Mouse (Mus musculus): ENCODE measurements at regions not wholly inside any gene's neighbourhood (a gene's known extent, or its start where the extent isn't known, plus 50 kb on each side); places are given as distances from the start of the nearest gene placed in this dataset.

DNA sequence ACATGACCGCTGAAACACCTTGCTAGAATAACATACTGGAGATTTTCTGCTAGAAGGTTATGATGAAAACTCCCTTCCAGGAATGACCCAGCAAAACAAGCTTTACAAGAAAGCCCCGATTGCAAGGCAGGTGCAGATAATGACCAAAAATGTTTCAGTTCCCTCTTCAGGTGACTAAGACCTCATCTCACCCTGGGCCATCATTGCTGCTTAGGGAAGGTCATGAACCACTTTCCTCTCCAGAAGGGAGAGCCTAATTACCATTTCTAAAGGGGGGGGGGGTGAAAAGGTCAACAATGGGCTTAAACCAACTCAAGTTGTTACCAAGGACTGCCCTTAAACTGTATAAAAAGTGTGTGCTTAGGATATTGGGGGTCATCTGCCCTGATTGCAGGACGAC lies 59.8 kb upstream of the Speer4c start:
- no peaks in the 10 kb centered on the region for H3K9me3 ChIP-seq (replicated peaks; ENCODE audit: low read length)
- no peaks in the 10 kb centered on the region for H3K27me3 ChIP-seq (ENCODE audit: insufficient read depth, low read length)
- ATAC-seq (replicated peaks; ENCODE audit: low FRiP score, low read depth) = no peak
- no peaks in the 10 kb centered on the region for H3K4me1 ChIP-seq (replicated peaks; ENCODE audit: insufficient read depth, low read length)
- 39% methylated on average over 3 of the region's 3 CpGs for WGBS
- H3K36me3 ChIP-seq (ENCODE audit: insufficient read depth, low read length) = no peaks in the 10 kb centered on the region
- H3K9ac ChIP-seq (ENCODE audit: low read depth, low read length) = no peak overlapping the region
- no peak overlapping the region for H3K27ac ChIP-seq
- TF ChIP-seq CTCF (IDR thresholded peaks at IDR 0.05; ENCODE audit: low read depth) = no peak
- DNase-seq (ENCODE audit: low spot score) = no peak
- no peak overlapping the region for H3K4me2 ChIP-seq (ENCODE audit: low read length)
- H3K4me3 ChIP-seq (replicated peaks; ENCODE audit: low read depth, low read length) = no peak overlapping the region

DNA sequence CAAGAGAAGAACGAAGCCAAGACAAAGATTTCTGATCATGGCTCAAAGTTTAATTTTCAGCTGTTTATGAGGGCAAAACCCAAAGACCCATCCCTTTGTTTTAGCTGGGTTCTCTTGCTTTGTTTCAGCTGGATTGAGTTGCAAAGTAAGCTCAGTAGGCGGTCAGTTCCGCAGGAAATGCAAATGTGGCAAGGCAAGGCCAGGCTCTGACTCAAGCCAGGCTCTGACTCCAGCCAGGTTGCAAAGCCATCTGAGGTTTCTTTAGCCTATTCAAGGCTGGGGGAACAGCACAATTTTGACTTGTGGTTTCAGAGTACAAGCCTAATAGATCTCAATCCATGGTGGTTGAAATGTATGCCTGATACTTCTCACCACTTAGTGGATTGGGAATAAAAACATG lies 60.5 kb upstream of the Speer4c start:
- Histone ChIP-seq H3K36me3 (ENCODE audit: insufficient read depth, low read length) (no peaks in the 10 kb centered on the region), H3K27ac (no peak overlapping the region), H3K9me3 (replicated peaks; ENCODE audit: low read length) (no peaks in the 10 kb centered on the region), H3K4me3 (replicated peaks; ENCODE audit: low read depth, low read length) (no peak overlapping the region), H3K9ac (ENCODE audit: low read depth, low read length) (no peak overlapping the region), H3K4me1 (replicated peaks; ENCODE audit: insufficient read depth, low read length) (no peaks in the 10 kb centered on the region), H3K27me3 (ENCODE audit: insufficient read depth, low read length) (no peaks in the 10 kb centered on the region), H3K4me2 (ENCODE audit: low read length) (no peak overlapping the region)
- 40% methylated on average over 3 of the region's 3 CpGs for WGBS
- no peak for DNase-seq (ENCODE audit: low spot score)
- ATAC-seq (replicated peaks; ENCODE audit: low FRiP score, low read depth) = no peak
- TF ChIP-seq CTCF (IDR thresholded peaks at IDR 0.05; ENCODE audit: low read depth) = no peak

- Histone ChIP-seq H3K4me1 (replicated peaks; ENCODE audit: insufficient read depth, low read length) (no peaks in the 10 kb centered on the region), H3K4me2 (ENCODE audit: low read length) (no peak overlapping the region), H3K27ac (no peak overlapping the region), H3K4me3 (replicated peaks; ENCODE audit: low read depth, low read length) (no peak overlapping the region), H3K27me3 (ENCODE audit: insufficient read depth, low read length) (no peaks in the 10 kb centered on the region), H3K9me3 (replicated peaks; ENCODE audit: low read length) (no peaks in the 10 kb centered on the region), H3K9ac (ENCODE audit: low read depth, low read length) (no peak overlapping the region), H3K36me3 (ENCODE audit: insufficient read depth, low read length) (no peaks in the 10 kb centered on the region)
- DNase-seq (ENCODE audit: low spot score) = no peak
- WGBS = 84% methylated on average over 3 of the region's 3 CpGs
- TF ChIP-seq CTCF (IDR thresholded peaks at IDR 0.05; ENCODE audit: low read depth) = no peak
- ATAC-seq (replicated peaks; ENCODE audit: low FRiP score, low read depth) = no peak
These were observed 62.0 kb upstream of the Speer4c start for GRCm38 (mm10) chr5:15776106-15776505.

GRCm38 (mm10) chr5:15803583-15803982 lies 89.5 kb upstream of the Speer4c start:
- Histone ChIP-seq H3K9ac (ENCODE audit: low read depth, low read length) (no peak overlapping the region), H3K9me3 (replicated peaks; ENCODE audit: low read length) (no peaks in the 10 kb centered on the region), H3K4me3 (replicated peaks; ENCODE audit: low read depth, low read length) (no peak overlapping the region), H3K27me3 (ENCODE audit: insufficient read depth, low read length) (no peaks in the 10 kb centered on the region), H3K4me2 (ENCODE audit: low read length) (no peak overlapping the region), H3K27ac (no peak overlapping the region), H3K36me3 (ENCODE audit: insufficient read depth, low read length) (no peaks in the 10 kb centered on the region), H3K4me1 (replicated peaks; ENCODE audit: insufficient read depth, low read length) (no peaks in the 10 kb centered on the region)
- DNase-seq (ENCODE audit: low spot score) (no peak), ATAC-seq (replicated peaks; ENCODE audit: low FRiP score, low read depth) (no peak)
- TF ChIP-seq CTCF (IDR thresholded peaks at IDR 0.05; ENCODE audit: low read depth) = no peak
- 76% methylated on average over 5 of the region's 5 CpGs for whole genome bisulfite sequencing

- 74% methylated on average over 3 of the region's 3 CpGs for WGBS
- Histone ChIP-seq H3K9me3 (replicated peaks; ENCODE audit: low read length) (no peaks in the 10 kb centered on the region), H3K4me1 (replicated peaks; ENCODE audit: insufficient read depth, low read length) (no peaks in the 10 kb centered on the region), H3K9ac (ENCODE audit: low read depth, low read length) (no peak overlapping the region), H3K4me2 (ENCODE audit: low read length) (no peak overlapping the region), H3K27me3 (ENCODE audit: insufficient read depth, low read length) (no peaks in the 10 kb centered on the region), H3K4me3 (replicated peaks; ENCODE audit: low read depth, low read length) (no peak overlapping the region), H3K36me3 (ENCODE audit: insufficient read depth, low read length) (no peaks in the 10 kb centered on the region), H3K27ac (no peak overlapping the region)
- TF ChIP-seq CTCF (IDR thresholded peaks at IDR 0.05; ENCODE audit: low read depth) = no peak
- ATAC-seq (replicated peaks; ENCODE audit: low FRiP score, low read depth) = no peak
- DNase-seq (ENCODE audit: low spot score) = no peak
These were observed 102.8 kb upstream of the Speer4c start for GRCm38 (mm10) chr5:15816864-15817263.

GRCm38 (mm10) chr5:15817366-15817765 lies 103.3 kb upstream of the Speer4c start:
- 44% methylated on average over 3 of the region's 3 CpGs for WGBS
- Histone ChIP-seq H3K27me3 (ENCODE audit: insufficient read depth, low read length) (no peaks in the 10 kb centered on the region), H3K9me3 (replicated peaks; ENCODE audit: low read length) (no peaks in the 10 kb centered on the region), H3K4me1 (replicated peaks; ENCODE audit: insufficient read depth, low read length) (no peaks in the 10 kb centered on the region), H3K36me3 (ENCODE audit: insufficient read depth, low read length) (no peaks in the 10 kb centered on the region), H3K4me3 (replicated peaks; ENCODE audit: low read depth, low read length) (no peak overlapping the region), H3K9ac (ENCODE audit: low read depth, low read length) (no peak overlapping the region), H3K4me2 (ENCODE audit: low read length) (no peak overlapping the region), H3K27ac (no peak overlapping the region)
- TF ChIP-seq CTCF (IDR thresholded peaks at IDR 0.05; ENCODE audit: low read depth) = no peak
- ATAC-seq (replicated peaks; ENCODE audit: low FRiP score, low read depth) (no peak), DNase-seq (ENCODE audit: low spot score) (no peak)

GRCm38 (mm10) chr5:15822989-15823388 lies 108.9 kb upstream of the Speer4c start:
- H3K27ac ChIP-seq = no peak overlapping the region
- H3K4me2 ChIP-seq (ENCODE audit: low read length) = no peak overlapping the region
- H3K9me3 ChIP-seq (replicated peaks; ENCODE audit: low read length) = no peaks in the 10 kb centered on the region
- no peak for ATAC-seq (replicated peaks; ENCODE audit: low FRiP score, low read depth)
- H3K4me3 ChIP-seq (replicated peaks; ENCODE audit: low read depth, low read length) = no peak overlapping the region
- WGBS = 84% methylated on average over 3 of the region's 3 CpGs
- no peaks in the 10 kb centered on the region for H3K4me1 ChIP-seq (replicated peaks; ENCODE audit: insufficient read depth, low read length)
- TF ChIP-seq CTCF (IDR thresholded peaks at IDR 0.05; ENCODE audit: low read depth) = no peak
- no peaks in the 10 kb centered on the region for H3K36me3 ChIP-seq (ENCODE audit: insufficient read depth, low read length)
- H3K27me3 ChIP-seq (ENCODE audit: insufficient read depth, low read length) = no peaks in the 10 kb centered on the region
- DNase-seq (ENCODE audit: low spot score) = no peak
- H3K9ac ChIP-seq (ENCODE audit: low read depth, low read length) = no peak overlapping the region

Data from kidney, postnatal 0 days (tissue).